Mouse (Mus musculus) liver, embryonic 14.5 days (tissue): ENCODE measurements around the gene Rgsl1. TPM values are rescaled to one million over a fixed set of nuclear protein-coding genes. Genes with fewer than 3 reads are reported as not detected.

ENCODE experiments used
- ATAC-seq: fragments of 200-750 bp; cut with Nextera tagmentation; 2 replicates; pipeline ENCODE4 v1.8.0; 2017; ENCODE audit warnings: moderate number of reproducible peaks, mild to moderate bottlenecking, moderate library complexity; ENCODE audit not compliant: insufficient read depth
- DNase-seq, 3 experiments: peaks; one replicate each; pipeline ENCODE4 v3.0.0-alpha.2; 2012 to 2013; ENCODE audit warnings: low read depth in 3 of 3, low spot score in 3 of 3
- H3K27ac ChIP-seq: fragments of 300-500 bp; sonication (generic); 2 replicates; pipeline ENCODE4 v1.5.1; 2014; ENCODE audit warnings: moderate library complexity, mild to moderate bottlenecking, control low read depth, inconsistent platforms
- H3K27me3 ChIP-seq: fragments of 300-500 bp; sonication (generic); 2 replicates; pipeline ENCODE4 v1.6.1; 2014; ENCODE audit warnings: mild to moderate bottlenecking, low read length, moderate library complexity; ENCODE audit not compliant: control insufficient read depth, insufficient read depth
- H3K36me3 ChIP-seq: fragments of 300-500 bp; sonication (generic); replicated peaks from 2 replicates; pipeline ENCODE4 v1.6.1; 2014; ENCODE audit warnings: low read depth; ENCODE audit not compliant: control insufficient read depth, insufficient read depth
- H3K4me1 ChIP-seq, 2 experiments: fragments of 200-500 bp in 1 of 2; fragments of 300-500 bp in 1 of 2; sonication (generic) in 1 of 2; replicated peaks; 2 replicates each; pipeline ENCODE4 v1.6.1; 2012 to 2014; ENCODE audit warnings: antibody characterized with exemption in 1 of 2, inconsistent platforms in 1 of 2, low read length in 1 of 2; ENCODE audit not compliant: control insufficient read depth in 2 of 2, insufficient read depth in 2 of 2
- H3K4me2 ChIP-seq: fragments of 300-500 bp; sonication (generic); 2 replicates; pipeline ENCODE4 v1.6.1; 2014; ENCODE audit warnings: low read depth, mild to moderate bottlenecking, control low read depth, moderate library complexity
- H3K4me3 ChIP-seq, 2 experiments: fragments of 200-500 bp in 1 of 2; fragments of 300-500 bp in 1 of 2; sonication (generic) in 1 of 2; 2 replicates each; pipeline ENCODE4 v1.5.1; 2012 to 2014; ENCODE audit warnings: low read depth in 2 of 2, low read length in 2 of 2, mild to moderate bottlenecking in 2 of 2, control low read depth in 1 of 2, inconsistent platforms in 1 of 2, moderate library complexity in 1 of 2; ENCODE audit not compliant: insufficient read depth in 1 of 2
- H3K9ac ChIP-seq: fragments of 300-500 bp; sonication (generic); replicated peaks from 2 replicates; pipeline ENCODE4 v1.6.1; 2014; ENCODE audit warnings: mild to moderate bottlenecking, control low read depth, moderate library complexity
- H3K9me3 ChIP-seq: fragments of 300-500 bp; sonication (generic); 2 replicates; pipeline ENCODE4 v1.6.1; 2016; ENCODE audit warnings: low read length, mixed read lengths; ENCODE audit not compliant: control insufficient read depth
- CTCF ChIP-seq: IDR thresholded peaks from 2 replicates; pipeline ENCODE4 v1.5.1; 2016; ENCODE audit warnings: antibody characterized with exemption, low read depth, control low read depth
- EP300 ChIP-seq: IDR thresholded peaks from 2 replicates; pipeline ENCODE4 v1.6.1; 2016; ENCODE audit warnings: antibody characterized with exemption, low read depth
- WGBS: fragments of 180-500 bp; shearing (Covaris S2); extraction: QIAGEN DNeasy Blood & Tissue Kit; methylation state at CpG from one replicate; pipeline ENCODE4 v1.1.7; 2014; ENCODE audit not compliant: insufficient replicate concordance; 5-methylcytosine and 5-hydroxymethylcytosine counted together
- polyA plus RNA-seq, 2 experiments: library from polyadenylated mRNA; depleted of rRNA in 1 of 2; stranded (reverse) in 1 of 2; unstranded in 1 of 2; fragments of >200 nt; fragmentation: Nextera tagmentation in 1 of 2; extraction: Ambion mirVana in 1 of 2; gene quantifications; 2 replicates each; pipeline versions ENCODE4 v1.2.1 to v1.2.3; 2012 to 2014

Rgsl1 gene
- polyA plus RNA-seq, 2 experiments: 0.03 TPM; not detected in 1

GRCm38 (mm10) chr1:153733181-153733580 lies 110.8 kb downstream of the Rgsl1 start:
- Histone ChIP-seq H3K27ac (no peak overlapping the region), H3K4me2 (no peak overlapping the region), H3K36me3 (no peaks in the 10 kb centered on the region), H3K9ac (no peak overlapping the region), H3K4me1 (no peaks in the 10 kb centered on the region), H3K27me3 (no peaks in the 10 kb centered on the region; the same call in 1 of the 2 replicates), H3K9me3 (no peaks in the 10 kb centered on the region), H3K4me3 (no peak overlapping the region)
- ATAC-seq (no peak), DNase-seq (no peak)
- TF ChIP-seq CTCF: no peak
- no peak for TF ChIP-seq EP300
- WGBS: 58% methylated on average over 9 of the region's 9 CpGs

- H3K9ac ChIP-seq: no peak overlapping the region
- H3K27me3 ChIP-seq: no peaks in the 10 kb centered on the region
- H3K9me3 ChIP-seq: no peaks in the 10 kb centered on the region
- ATAC-seq (no peak), DNase-seq (no peak)
- no peaks in the 10 kb centered on the region for H3K4me1 ChIP-seq
- 50% methylated on average over 3 of the region's 3 CpGs for WGBS
- no peak overlapping the region for H3K4me2 ChIP-seq
- H3K4me3 ChIP-seq: no peak overlapping the region
- no peak for TF ChIP-seq EP300
- TF ChIP-seq CTCF: no peak
- H3K36me3 ChIP-seq: no peaks in the 10 kb centered on the region
- no peak overlapping the region for H3K27ac ChIP-seq
Measured at GRCm38 (mm10) chr1:153730671-153731070, 113.3 kb downstream of the Rgsl1 start.

- no peak overlapping the region for H3K4me3 ChIP-seq
- WGBS: 35% methylated on average over 2 of the region's 2 CpGs
- no peak for DNase-seq
- no peak for ATAC-seq
- no peak overlapping the region for H3K4me2 ChIP-seq
- no peaks in the 10 kb centered on the region for H3K4me1 ChIP-seq
- no peaks in the 10 kb centered on the region for H3K36me3 ChIP-seq
- H3K27me3 ChIP-seq: no peaks in the 10 kb centered on the region
- H3K9ac ChIP-seq: no peak overlapping the region
- TF ChIP-seq CTCF: no peak
- TF ChIP-seq EP300: no peak
- no peak overlapping the region for H3K27ac ChIP-seq
- no peaks in the 10 kb centered on the region for H3K9me3 ChIP-seq
Measured at GRCm38 (mm10) chr1:153729806-153730205, 114.1 kb downstream of the Rgsl1 start.

Other genes starting within 250 kb of the Rgsl1 start
- gene Rgs8, start 191.1 kb downstream of the Rgsl1 start, polyA plus RNA-seq (2012; rRNA removed): 0.01 and 0.02 TPM in 2 replicates
- gene Rgs8, start 191.1 kb downstream of the Rgsl1 start, polyA plus RNA-seq (2014; fragmentation: Nextera tagmentation; extraction: Ambion mirVana): not detected in 2 replicates
- gene Rgs16, start 103.8 kb downstream of the Rgsl1 start, polyA plus RNA-seq (2012; rRNA removed): 0.08 and 0.16 TPM in 2 replicates
- gene Rgs16, start 103.8 kb downstream of the Rgsl1 start, polyA plus RNA-seq (2014; fragmentation: Nextera tagmentation; extraction: Ambion mirVana): 0.19 TPM in 1 of 2 replicates, not detected in the other
- 12.4 and 17.8 TPM in 2 replicates for gene Rnasel, start 94.7 kb downstream of the Rgsl1 start, polyA plus RNA-seq (2012; rRNA removed)
- 15.6 TPM in 2 replicates for gene Rnasel, start 94.7 kb downstream of the Rgsl1 start, polyA plus RNA-seq (2014; fragmentation: Nextera tagmentation; extraction: Ambion mirVana)
- gene Teddm1b, start 30.2 kb upstream of the Rgsl1 start, polyA plus RNA-seq (2012; rRNA removed): not detected in 2 replicates
- 0.05 and 0.08 TPM in 2 replicates for gene Teddm1b, start 30.2 kb upstream of the Rgsl1 start, polyA plus RNA-seq (2014; fragmentation: Nextera tagmentation; extraction: Ambion mirVana)
- not detected in 2 replicates for gene Teddm1a, start 47.6 kb upstream of the Rgsl1 start, polyA plus RNA-seq (2012; rRNA removed)
- gene Teddm1a, start 47.6 kb upstream of the Rgsl1 start, polyA plus RNA-seq (2014; fragmentation: Nextera tagmentation; extraction: Ambion mirVana): not detected in 2 replicates
- gene Glul, start 55.8 kb upstream of the Rgsl1 start, polyA plus RNA-seq (2012; rRNA removed): 46.7 and 71.1 TPM in 2 replicates
- 101 and 103 TPM in 2 replicates for gene Glul, start 55.8 kb upstream of the Rgsl1 start, polyA plus RNA-seq (2014; fragmentation: Nextera tagmentation; extraction: Ambion mirVana)
- 0.24 and 0.28 TPM in 2 replicates for gene Teddm2, start 56.1 kb upstream of the Rgsl1 start, polyA plus RNA-seq (2012; rRNA removed)
- gene Teddm2, start 56.1 kb upstream of the Rgsl1 start, polyA plus RNA-seq (2014; fragmentation: Nextera tagmentation; extraction: Ambion mirVana): 0.14 and 0.25 TPM in 2 replicates